Mouse (Mus musculus) splenic B cell, adult 2 months (primary cell): ENCODE measurements around the gene Tbx10.

Experiments
- DNase-seq: peaks from one replicate; pipeline ENCODE4 v3.0.0-alpha.2; 2011; ENCODE audit warnings: low read depth, low spot score
- H3K27me3 ChIP-seq: 2 replicates; pipeline ENCODE4 v1.6.1; 2012; ENCODE audit warnings: mild to moderate bottlenecking, low read length, moderate library complexity, mixed read lengths; ENCODE audit not compliant: control insufficient read depth, poor library complexity, insufficient read depth, severe bottlenecking
- H3K36me3 ChIP-seq: 2 replicates; pipeline ENCODE4 v1.6.1; 2012; ENCODE audit warnings: mild to moderate bottlenecking, low read length, moderate library complexity, mixed read lengths; ENCODE audit not compliant: control insufficient read depth, poor library complexity, insufficient read depth, severe bottlenecking

Tbx10 gene

GRCm38 (mm10) chr19:4004331-4004730, 11.8 kb downstream of the Tbx10 start:
- DNase-seq: no peak
- Histone ChIP-seq H3K27me3 (no peaks in the 10 kb centered on the region), H3K36me3 (peaks cover 7% of the 10 kb centered on the region)

- Histone ChIP-seq H3K36me3 (peaks cover 7% of the 10 kb centered on the region), H3K27me3 (no peaks in the 10 kb centered on the region)
- no peak for DNase-seq
Measured at GRCm38 (mm10) chr19:4005091-4005490, 12.5 kb downstream of the Tbx10 start.

GRCm38 (mm10) chr19:4005971-4006370, 13.4 kb downstream of the Tbx10 start:
- Histone ChIP-seq H3K27me3 (no peaks in the 10 kb centered on the region), H3K36me3 (peaks cover 7% of the 10 kb centered on the region)
- DNase-seq: no peak

- Histone ChIP-seq H3K36me3 (peaks cover 6% of the 10 kb centered on the region), H3K27me3 (no peaks in the 10 kb centered on the region)
- no peak for DNase-seq
Measured at GRCm38 (mm10) chr19:4011086-4011485, 18.5 kb downstream of the Tbx10 start.

GRCm38 (mm10) chr19:4012432-4013022, 20.0 kb downstream of the Tbx10 start, which contains the start of gene Ndufv1:
TSS of gene Ndufv1 (minus strand) at chr19:4012806.
- H3K27me3 ChIP-seq: no peaks in the 10 kb centered on the region
- peaks cover 2% of the 10 kb centered on the region; the same call in 1 of the 2 replicates for H3K36me3 ChIP-seq
- DNase-seq: peak; percentile 96

GRCm38 (mm10) chr19:4013066-4013465, 20.5 kb downstream of the Tbx10 start:
- H3K27me3 ChIP-seq: no peaks in the 10 kb centered on the region
- DNase-seq: no peak
- no peaks in the 10 kb centered on the region for H3K36me3 ChIP-seq

- no peaks in the 10 kb centered on the region for H3K36me3 ChIP-seq
- no peak for DNase-seq
- H3K27me3 ChIP-seq: no peaks in the 10 kb centered on the region
Measured at GRCm38 (mm10) chr19:4014802-4015201, 22.2 kb downstream of the Tbx10 start.

GRCm38 (mm10) chr19:4015635-4016034, 23.1 kb downstream of the Tbx10 start:
- no peak for DNase-seq
- no peaks in the 10 kb centered on the region for H3K27me3 ChIP-seq
- H3K36me3 ChIP-seq: no peaks in the 10 kb centered on the region

GRCm38 (mm10) chr19:4017921-4018587, 25.5 kb downstream of the Tbx10 start:
- H3K27me3 ChIP-seq: no peaks in the 10 kb centered on the region
- DNase-seq: no peak
- H3K36me3 ChIP-seq: no peaks in the 10 kb centered on the region

GRCm38 (mm10) chr19:4018743-4019583, 26.4 kb downstream of the Tbx10 start:
- H3K27me3 ChIP-seq: no peaks in the 10 kb centered on the region
- peak; percentile 85 for DNase-seq
- no peaks in the 10 kb centered on the region for H3K36me3 ChIP-seq

GRCm38 (mm10) chr19:4023185-4023584, 30.6 kb downstream of the Tbx10 start:
- Histone ChIP-seq H3K27me3 (no peaks in the 10 kb centered on the region), H3K36me3 (no peaks in the 10 kb centered on the region)
- no peak for DNase-seq

- Histone ChIP-seq H3K36me3 (no peaks in the 10 kb centered on the region), H3K27me3 (no peaks in the 10 kb centered on the region)
- no peak for DNase-seq
Measured at GRCm38 (mm10) chr19:4027576-4027975, 35.0 kb downstream of the Tbx10 start.

- Histone ChIP-seq H3K27me3 (no peaks in the 10 kb centered on the region), H3K36me3 (no peaks in the 10 kb centered on the region)
- no peak for DNase-seq
Measured at GRCm38 (mm10) chr19:4032668-4033067, 40.1 kb downstream of the Tbx10 start.

GRCm38 (mm10) chr19:4033298-4033697, 40.7 kb downstream of the Tbx10 start:
- Histone ChIP-seq H3K36me3 (no peaks in the 10 kb centered on the region), H3K27me3 (no peaks in the 10 kb centered on the region)
- no peak for DNase-seq

GRCm38 (mm10) chr19:4033742-4034141, 41.2 kb downstream of the Tbx10 start:
- H3K27me3 ChIP-seq: no peaks in the 10 kb centered on the region
- no peaks in the 10 kb centered on the region for H3K36me3 ChIP-seq
- no peak for DNase-seq
